Mouse (Mus musculus) spleen, adult 12 weeks (tissue): ENCODE data around the gene Prss3.
"Not testable (repeated sequence)": the region's sequence is repeated elsewhere in the genome, so short reads cannot be mapped to it uniquely, and the experiment has no call there.

Experiments
- DNase-seq: peaks from one replicate; pipeline ENCODE4 v3.0.0; 2022; ENCODE audit warnings: low spot score

Gene Prss3

GRCm38 (mm10) chr6:41377578-41377977, at the start of gene Prss3:
Gene Prss3 (minus strand): TSS chr6:41377678.
- not testable (repeated sequence) for DNase-seq

GRCm38 (mm10) chr6:41392056-41392455, 14.6 kb upstream of the Prss3 start, which contains the start of gene Gm5771:
Gene Gm5771 (plus strand): TSS chr6:41392356.
- DNase-seq: not testable (repeated sequence)

GRCm38 (mm10) chr6:41391640-41392039, 14.2 kb upstream of the Prss3 start:
- not testable (repeated sequence) for DNase-seq

DNA sequence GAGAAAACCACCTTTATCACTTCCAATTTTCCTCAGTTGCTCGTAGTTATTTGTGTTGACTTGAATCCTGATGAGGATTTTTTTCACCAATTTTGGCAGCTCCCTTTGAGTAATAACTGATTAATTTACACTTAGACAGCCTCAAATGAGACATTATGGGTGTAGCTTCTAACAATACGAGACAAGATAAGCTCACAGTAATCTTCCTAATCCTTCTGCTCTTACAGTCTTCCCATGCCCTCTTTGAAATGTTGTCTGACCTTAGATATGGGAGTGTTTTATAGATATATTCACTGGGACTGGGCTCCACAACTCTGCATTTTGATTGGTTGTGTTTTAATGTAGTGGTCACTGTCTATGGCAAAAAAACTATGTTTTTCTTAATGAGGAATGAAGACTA, 9.3 kb upstream of the Prss3 start:
- no peak for DNase-seq

GRCm38 (mm10) chr6:41373772-41374171, 3.7 kb downstream of the Prss3 start:
- not testable (repeated sequence) for DNase-seq

DNA sequence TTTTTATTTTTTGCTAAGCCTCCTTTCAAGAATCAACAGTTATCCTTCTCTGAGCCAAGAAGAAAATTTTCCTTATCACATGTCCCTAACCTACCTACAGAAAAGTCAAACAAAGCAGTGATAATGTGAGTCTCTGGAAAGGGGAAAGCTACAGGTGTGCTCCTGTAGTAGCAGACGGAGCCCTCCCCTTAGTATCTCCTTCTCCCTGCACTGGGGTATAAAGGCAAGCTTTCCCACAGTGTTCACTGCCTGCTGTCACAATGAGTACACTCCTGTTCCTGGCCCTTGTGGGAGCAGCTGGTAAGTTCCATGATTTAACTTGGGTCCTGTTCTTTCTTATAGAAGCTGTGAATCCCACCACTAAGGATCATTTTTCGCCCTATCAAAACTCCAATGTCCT, 23.5 kb downstream of the Prss3 start, which contains the start of gene Try10:
Gene Try10, plus strand, starts transcription at position 174 of the 400 bp plus-strand sequence.
- DNase-seq: no peak
